Mouse (Mus musculus): ENCODE measurements around the gene Pigl.
A peak's percentile ranks its signal among the peaks of the same experiment; 100 is the strongest.

GRCm38 (mm10) chr11:62457241-62457890 is 894 bp upstream of the Pigl start:
- TF ChIP-seq E2F4 (IDR thresholded peaks at IDR 0.05; ENCODE audit: insufficient read depth) (peak; percentile 10), TCF12 (IDR thresholded peaks at IDR 0.05; ENCODE audit: insufficient read depth, poor library complexity, severe bottlenecking) (no peak), POLR2A (IDR thresholded peaks at IDR 0.05; ENCODE audit: insufficient read length, low read depth) (peak; percentile 92)

Measured in myocyte (in vitro differentiated cells).